Mouse (Mus musculus): ENCODE data around the gene Slc12a3.
A peak's percentile ranks its signal among the peaks of the same experiment; 100 is the strongest.

DNA sequence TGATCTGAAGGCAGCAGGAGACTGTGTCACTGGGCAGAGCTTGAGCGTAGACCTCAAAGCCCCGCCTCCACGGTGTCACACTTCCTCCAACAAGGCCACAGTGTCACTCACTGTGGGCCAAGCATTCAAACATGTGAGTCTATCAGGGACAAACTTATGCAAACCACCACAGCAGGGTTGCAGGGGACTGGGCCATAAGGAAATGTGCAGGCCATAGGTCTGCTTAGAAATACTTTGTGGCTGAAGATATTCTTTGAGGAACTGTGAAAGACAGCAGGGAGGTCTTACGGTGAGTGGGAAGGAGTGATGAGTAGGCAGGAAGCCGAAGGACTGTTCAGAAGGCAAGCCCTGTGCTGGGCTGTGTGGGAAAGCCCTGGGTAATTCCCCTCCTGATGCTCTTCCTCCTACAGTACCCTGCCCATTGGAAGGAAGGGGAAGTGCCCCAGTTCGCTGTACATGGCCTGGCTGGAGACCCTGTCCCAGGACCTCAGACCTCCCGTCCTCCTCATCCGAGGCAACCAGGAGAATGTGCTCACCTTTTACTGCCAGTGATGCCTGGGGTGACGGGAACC lies 36.5 kb downstream of the Slc12a3 start:
- TF ChIP-seq CTCF (conservative IDR thresholded peaks at IDR 0.05; ENCODE audit: insufficient read depth, insufficient read length, low read depth, low read length) (no peak), POLR2A (IDR thresholded peaks at IDR 0.05; ENCODE audit: low read depth, low read length) (peak; percentile 68)

Data from kidney, adult 2 months (tissue).